Mouse (Mus musculus): ENCODE measurements around the gene Plxna2.

- TF ChIP-seq NRF1 (IDR thresholded peaks at IDR 0.05; ENCODE audit: insufficient read depth, low read depth, low read length, poor library complexity, severe bottlenecking) (no peak), MAFK (IDR thresholded peaks at IDR 0.05; ENCODE audit: borderline replicate concordance, low read depth, low read length) (no peak), MYC (IDR thresholded peaks at IDR 0.05; ENCODE audit: low read depth, low read length) (no peak), POLR2AphosphoS5 (IDR thresholded peaks at IDR 0.05; ENCODE audit: borderline replicate concordance, low read depth, low read length) (no peak), ZKSCAN1 (IDR thresholded peaks at IDR 0.05; ENCODE audit: low read depth, low read length) (no peak), MXI1 (IDR thresholded peaks at IDR 0.05; ENCODE audit: low read depth, low read length) (no peak)
Measured at GRCm38 (mm10) chr1:194851242-194852064, 233.4 kb downstream of the Plxna2 start.

Data from MEL (cell line).